Mouse (Mus musculus): ENCODE measurements around the gene Cklf.
"Not testable (repeated sequence)": the region's sequence is repeated elsewhere in the genome, so short reads cannot be mapped to it uniquely, and the experiment has no call there.

The Cklf gene

DNA sequence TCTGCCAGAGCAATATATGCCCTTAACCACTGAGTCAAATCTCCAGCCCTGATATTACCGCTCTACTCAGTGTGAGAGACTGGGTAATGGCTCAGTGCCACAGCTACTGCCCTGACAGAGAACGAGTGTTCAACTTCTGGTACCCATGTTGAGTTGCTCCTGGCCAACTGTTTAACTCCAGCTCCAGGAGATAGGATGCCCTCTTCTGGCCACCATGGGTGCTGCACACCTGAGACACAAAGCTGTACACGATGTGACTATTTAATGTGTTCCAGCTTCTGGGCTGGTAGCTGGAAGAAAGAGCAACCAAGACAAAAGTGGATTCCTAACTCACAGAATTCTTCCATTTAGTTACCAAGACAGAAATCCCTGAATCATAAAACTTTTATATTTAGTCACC, 2.4 kb downstream of the Cklf start:
- ATAC-seq (ENCODE audit: insufficient number of reproducible peaks, low FRiP score, low TSS enrichment), result no peak

DNA sequence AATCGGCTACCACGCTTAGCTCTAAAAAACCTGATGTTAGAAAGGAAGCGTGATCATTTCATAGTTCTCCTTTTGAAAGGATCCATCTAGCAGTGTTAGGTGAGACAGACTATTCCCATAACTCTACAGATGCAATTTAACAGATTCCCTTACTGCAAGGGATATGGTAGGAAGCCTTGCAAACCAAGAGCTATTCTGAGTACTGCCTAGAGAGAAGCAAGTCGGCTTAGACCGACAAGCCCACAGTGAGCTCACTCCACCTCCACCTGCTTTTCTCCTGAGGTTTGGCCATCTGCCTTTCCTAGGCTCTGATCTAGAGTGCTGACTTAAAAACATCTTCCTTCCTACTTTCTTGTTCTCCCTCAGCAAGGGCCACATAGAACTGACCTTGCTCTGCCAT, 11.1 kb downstream of the Cklf start:
- ATAC-seq (ENCODE audit: insufficient number of reproducible peaks, low FRiP score, low TSS enrichment), result not testable (repeated sequence)

- ATAC-seq (ENCODE audit: insufficient number of reproducible peaks, low FRiP score, low TSS enrichment), result not testable (repeated sequence)
Observed at GRCm38 (mm10) chr8:104264271-104264935, 13.7 kb downstream of the Cklf start.

- ATAC-seq (ENCODE audit: insufficient number of reproducible peaks, low FRiP score, low TSS enrichment), result no peak
Observed at GRCm38 (mm10) chr8:104268368-104268767, 17.7 kb downstream of the Cklf start.

GRCm38 (mm10) chr8:104268937-104269440, 18.3 kb downstream of the Cklf start:
- no peak for ATAC-seq (ENCODE audit: insufficient number of reproducible peaks, low FRiP score, low TSS enrichment)

DNA sequence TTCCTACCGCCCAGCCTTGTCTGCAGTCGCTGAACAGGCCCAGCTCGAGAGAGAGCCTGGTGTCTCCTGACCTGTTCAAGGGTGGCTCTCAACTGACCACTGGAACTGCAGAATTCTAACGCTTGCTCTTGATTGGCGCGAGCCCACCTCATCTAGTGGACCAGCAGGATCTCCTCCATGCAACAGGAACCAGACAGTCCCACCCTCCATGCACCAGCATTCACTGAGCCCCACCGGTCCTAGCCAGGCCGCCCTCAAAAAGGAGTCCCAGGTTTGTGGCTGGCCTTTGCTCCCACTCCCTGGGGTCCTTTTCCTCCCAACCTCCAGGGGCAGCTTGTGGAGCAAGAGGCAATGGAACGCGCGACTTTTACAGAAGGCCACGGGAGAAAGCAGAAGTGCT, 42.4 kb downstream of the Cklf start, which contains the start of gene Cmtm2a:
Gene Cmtm2a (minus strand): TSS at position 101 of the 400 bp plus-strand sequence.
- not testable (repeated sequence) for ATAC-seq (ENCODE audit: insufficient number of reproducible peaks, low FRiP score, low TSS enrichment)

DNA sequence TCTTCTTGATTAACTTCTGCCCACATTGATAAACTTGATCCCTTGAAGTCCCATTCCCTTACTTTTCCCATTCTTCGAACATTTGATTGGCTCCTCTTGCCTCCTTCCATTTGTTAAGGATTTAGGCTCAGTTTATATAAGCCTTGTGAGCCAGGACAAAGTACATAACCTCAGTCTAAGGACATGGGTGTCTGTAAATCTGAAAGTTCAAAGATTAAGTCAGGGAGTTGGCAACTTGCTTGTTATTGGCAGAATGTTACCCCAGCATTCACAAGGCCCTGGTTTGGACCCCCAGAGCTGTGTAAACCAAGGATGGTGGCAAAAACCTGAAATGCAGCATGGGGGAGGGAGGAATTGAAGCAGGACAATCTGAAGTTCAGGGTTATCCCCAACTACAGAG, 43.7 kb downstream of the Cklf start:
- no peak for ATAC-seq (ENCODE audit: insufficient number of reproducible peaks, low FRiP score, low TSS enrichment)

GRCm38 (mm10) chr8:104301577-104301976, 50.9 kb downstream of the Cklf start:
- ATAC-seq (ENCODE audit: insufficient number of reproducible peaks, low FRiP score, low TSS enrichment), result not testable (repeated sequence)

GRCm38 (mm10) chr8:104302536-104302935, 51.9 kb downstream of the Cklf start:
- not testable (repeated sequence) for ATAC-seq (ENCODE audit: insufficient number of reproducible peaks, low FRiP score, low TSS enrichment)

DNA sequence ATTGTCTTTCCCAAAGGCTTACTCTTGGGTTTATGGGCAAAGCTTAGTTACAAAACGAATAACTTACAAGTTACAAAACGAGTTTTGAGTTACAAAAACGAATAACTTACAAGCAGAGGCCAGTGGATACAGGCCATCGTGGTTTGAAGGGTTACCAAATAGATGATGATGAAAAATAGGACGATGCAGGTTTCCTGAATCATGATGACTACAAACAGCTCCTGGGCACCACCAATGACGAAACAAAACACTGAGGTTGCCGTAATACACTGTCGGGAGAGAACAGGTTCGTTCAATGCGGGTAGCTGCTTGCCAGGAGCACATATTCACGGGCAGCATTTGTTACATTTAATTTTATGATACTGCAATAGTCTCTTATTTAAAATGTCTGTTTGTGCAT, 54.3 kb downstream of the Cklf start:
- no peak for ATAC-seq (ENCODE audit: insufficient number of reproducible peaks, low FRiP score, low TSS enrichment)

DNA sequence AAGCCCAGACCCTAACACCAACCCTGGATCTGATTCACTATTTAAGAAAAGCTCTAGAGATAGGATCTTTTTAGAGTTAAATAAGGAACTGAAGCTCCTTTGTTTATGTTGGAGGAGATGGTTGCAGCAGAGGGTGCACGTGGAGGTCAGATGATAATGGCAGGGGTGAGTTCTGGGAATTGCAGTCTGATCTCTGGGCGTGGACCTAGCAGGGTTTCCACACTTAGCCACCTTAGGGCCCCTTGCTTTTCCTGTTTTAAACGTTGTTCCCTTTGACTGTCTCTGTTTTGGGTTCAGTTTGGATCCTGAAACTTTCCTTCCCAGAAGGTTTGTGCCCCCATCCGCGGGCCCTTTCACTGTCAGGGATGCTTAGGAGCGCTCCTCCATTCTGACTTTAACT, 57.7 kb downstream of the Cklf start:
- ATAC-seq (ENCODE audit: insufficient number of reproducible peaks, low FRiP score, low TSS enrichment), result not testable (repeated sequence)

DNA sequence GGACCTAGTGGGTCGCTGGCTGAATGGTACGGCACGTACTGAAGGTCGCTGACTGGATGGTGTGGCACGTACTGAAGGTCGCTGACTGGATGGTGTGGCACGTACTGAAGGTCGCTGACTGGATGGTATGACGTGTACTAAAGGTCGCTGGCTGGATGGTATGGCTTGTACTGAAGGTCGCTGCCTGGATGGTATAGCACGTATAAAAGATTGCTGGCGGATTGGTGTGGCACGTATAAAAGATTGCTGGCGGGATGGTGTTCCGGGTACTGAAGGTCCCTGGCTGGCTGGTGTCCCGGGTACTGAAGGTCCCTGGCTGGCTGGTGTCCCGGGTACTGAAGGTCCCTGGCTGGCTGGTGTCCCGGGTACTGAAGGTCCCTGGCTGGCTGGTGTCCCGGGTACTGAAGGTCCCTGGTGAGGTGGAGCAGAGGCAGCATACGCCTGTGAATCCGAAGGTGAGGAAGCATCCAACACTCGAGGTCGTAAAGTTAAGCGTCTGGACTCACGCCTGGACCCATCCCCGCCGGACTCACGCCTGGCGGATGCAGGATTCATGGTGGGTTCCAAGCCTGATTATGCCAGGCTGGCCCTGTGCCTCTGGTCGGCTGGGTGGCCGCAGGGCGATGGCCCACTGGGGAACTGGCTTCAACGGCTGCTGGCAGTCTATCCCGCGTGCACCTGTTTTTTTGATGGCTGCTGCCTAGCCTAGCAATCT, 58.9 kb downstream of the Cklf start, which contains the start of the genes Gm45711 and Cmtm1:
Gene Gm45711 (minus strand): TSS at position 641 of the 715 bp plus-strand sequence.
Gene Cmtm1 (minus strand): TSS at position 705 of the 715 bp plus-strand sequence.
- peak; percentile 52 for ATAC-seq (ENCODE audit: insufficient number of reproducible peaks, low FRiP score, low TSS enrichment)

DNA sequence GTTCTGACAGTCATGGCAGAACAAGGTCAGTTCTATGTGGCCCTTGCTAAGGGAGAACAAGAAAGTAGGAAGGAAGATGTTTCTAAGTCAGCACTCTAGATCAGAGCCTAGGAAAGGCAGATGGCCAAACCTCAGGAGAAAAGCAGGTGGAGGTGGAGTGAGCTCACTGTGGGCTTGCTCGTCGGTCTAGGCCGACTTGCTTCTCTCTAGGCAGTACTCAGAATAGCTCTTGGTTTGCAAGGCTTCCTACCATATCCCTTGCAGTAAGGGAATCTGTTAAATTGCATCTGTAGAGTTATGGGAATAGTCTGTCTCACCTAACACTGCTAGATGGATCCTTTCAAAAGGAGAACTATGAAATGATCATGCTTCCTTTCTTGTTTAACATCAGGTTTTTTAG, 61.4 kb downstream of the Cklf start:
- ATAC-seq (ENCODE audit: insufficient number of reproducible peaks, low FRiP score, low TSS enrichment), result not testable (repeated sequence)

GRCm38 (mm10) chr8:104313311-104313710, 62.6 kb downstream of the Cklf start:
- ATAC-seq (ENCODE audit: insufficient number of reproducible peaks, low FRiP score, low TSS enrichment), result no peak
